Mouse (Mus musculus) E14TG2a.4 (cell line): Measurements from ENCODE around the gene Nmur1.

Experiments
- CTCF ChIP-seq: conservative IDR thresholded peaks from 2 replicates; pipeline ENCODE4 v1.5.1; 2014; ENCODE audit warnings: low read length
- NANOG ChIP-seq: IDR thresholded peaks from 2 replicates; pipeline ENCODE4 v1.6.1; 2014; ENCODE audit warnings: borderline replicate concordance, low read length, mixed read lengths

GRCm38 (mm10) chr1:86414715-86415114 lies 11.3 kb downstream of the Nmur1 start:
- TF ChIP-seq CTCF = no peak
- TF ChIP-seq NANOG = no peak
